Comparison of ENCODE assay signal across 11 mouse cellular contexts in the genomic region with DNA sequence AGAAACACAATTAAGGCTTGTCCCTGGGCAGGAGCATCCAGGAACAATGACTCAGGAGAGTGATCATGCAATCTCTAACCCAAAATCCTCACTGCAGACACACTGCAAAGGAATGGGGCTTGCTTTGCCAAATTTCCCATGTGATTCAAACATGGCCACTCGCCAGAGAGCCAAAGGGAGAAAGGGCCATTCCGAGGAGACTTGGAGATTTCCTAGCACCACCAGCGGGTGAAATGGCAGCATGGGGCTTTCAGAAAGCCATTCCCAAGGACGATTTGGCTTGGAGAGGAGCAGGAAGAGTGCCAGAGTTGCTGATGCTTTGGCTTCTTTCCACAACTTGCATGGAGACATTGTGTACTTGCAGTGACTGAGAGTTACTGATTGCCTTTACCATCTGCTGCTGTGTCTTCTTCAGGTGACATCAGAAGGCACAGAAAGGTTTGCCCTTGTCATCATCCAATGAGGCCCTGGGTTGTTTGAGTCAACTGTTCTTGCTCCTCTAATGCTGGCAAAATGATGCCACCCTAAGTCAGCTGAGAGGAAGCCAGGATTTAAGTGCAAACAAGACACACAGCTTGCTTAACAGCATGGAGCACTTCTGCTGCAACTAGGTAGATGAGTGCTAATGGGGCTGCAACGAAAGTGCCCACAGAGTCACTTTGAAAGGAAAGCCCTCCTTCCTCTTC. TPM values are rescaled to one million over a fixed set of nuclear protein-coding genes. Genes with fewer than 3 reads are reported as not detected.
DNase-seq lines count a peak whose midpoint lies in the region; ATAC-seq lines count a peak whose summit lies in the region.
"Had no signal": no experiment of that assay in that cellular context is flagged by ENCODE, and none has a peak within 500 bp of the region (broad histone marks: within the 10 kb centered on the region; RNA-seq: fewer than 3 reads in every experiment).

No protein-coding gene starts in this region.

- peak overlapping the region; percentile 65 for H3K27ac ChIP-seq in lung, embryonic 15.5 days
- H3K27ac ChIP-seq: embryonic facial prominence, embryonic 12.5 days; liver, embryonic 14.5 days had no signal

- H3K27me3 ChIP-seq in lung, embryonic 15.5 days: no peaks in the 10 kb centered on the region
- H3K27me3 ChIP-seq: CH12.LX; embryonic facial prominence, embryonic 12.5 days had no signal

- H3K9ac ChIP-seq in lung, embryonic 15.5 days: no peak overlapping the region
- H3K9ac ChIP-seq: embryonic facial prominence, embryonic 12.5 days; liver, embryonic 14.5 days had no signal

- DNase-seq in frontal cortex, postnatal 36 days (ENCODE audit: low spot score in 2 of 2): peak; percentile 36 to 41
- no peak for DNase-seq in frontal cortex, postnatal 25 days (ENCODE audit: low spot score in 2 of 2)
- peak; percentile 98 for DNase-seq in adipocyte (ENCODE audit: low spot score)
- peak; percentile 32 to 74 for DNase-seq in cerebellum, postnatal 4 days (ENCODE audit: low spot score in 2 of 2)
- DNase-seq in kidney, adult 8-10 months: peak; percentile 63 to 72
- DNase-seq in urinary bladder, adult 18-20 months (ENCODE audit: low spot score in 2 of 2): peak; percentile 34 to 77
- DNase-seq in retina, embryonic 14.5 days (ENCODE audit: low spot score): no peak

- peak; percentile 41; the same call in 1 of the 2 replicates for ATAC-seq in lung, embryonic 15.5 days (ENCODE audit: borderline replicate concordance, extremely low read depth, low FRiP score, low TSS enrichment)

- no peak overlapping the region for H3K4me2 ChIP-seq in lung, embryonic 15.5 days
- H3K4me2 ChIP-seq: embryonic facial prominence, embryonic 12.5 days had no signal

- H3K4me3 ChIP-seq in lung, embryonic 15.5 days: no peak overlapping the region
- H3K4me3 ChIP-seq: embryonic facial prominence, embryonic 12.5 days had no signal

- H3K9me3 ChIP-seq in lung, embryonic 15.5 days: no peaks in the 10 kb centered on the region
- H3K9me3 ChIP-seq: embryonic facial prominence, embryonic 12.5 days had no signal

- H3K4me1 ChIP-seq in lung, embryonic 15.5 days: peaks cover 55% of the 10 kb centered on the region

- 29% methylated on average over 5 of the region's 5 CpGs for WGBS in lung, embryonic 15.5 days

- no peaks in the 10 kb centered on the region for H3K36me3 ChIP-seq in lung, embryonic 15.5 days
- H3K36me3 ChIP-seq: embryonic facial prominence, embryonic 12.5 days had no signal

RNA-seq across cellular contexts. Expression of a gene that starts 16.5 kb away (rescaled TPM):
- 4.9 and 5.3 TPM in 2 replicates for polyA plus RNA-seq in lung, embryonic 15.5 days (2015; fragmentation: Nextera tagmentation; extraction: Ambion mirVana)

Comparison
In these comparisons a context has a peak if more than half of its experiments do, and no peak if none do; other contexts are left out.
1. DNase-seq: peak in frontal cortex, postnatal 36 days (2 of 2), adipocyte (single experiment), cerebellum, postnatal 4 days (2 of 2), kidney, adult 8-10 months (2 of 2) and urinary bladder, adult 18-20 months (2 of 2); none in frontal cortex, postnatal 25 days (0 of 2) and retina, embryonic 14.5 days (single experiment).